Mouse (Mus musculus): ENCODE measurements around the gene Dap3. TPM values are rescaled to one million over a fixed set of nuclear protein-coding genes. Genes with fewer than 3 reads are reported as not detected.
"Not testable (repeated sequence)": the region's sequence is repeated elsewhere in the genome, so short reads cannot be mapped to it uniquely, and the experiment has no call there.

Dap3 gene
- polyA plus RNA-seq (2016; fragmentation: Nextera tagmentation; extraction: Ambion mirVana): 132 and 142 TPM in 2 replicates

DNA sequence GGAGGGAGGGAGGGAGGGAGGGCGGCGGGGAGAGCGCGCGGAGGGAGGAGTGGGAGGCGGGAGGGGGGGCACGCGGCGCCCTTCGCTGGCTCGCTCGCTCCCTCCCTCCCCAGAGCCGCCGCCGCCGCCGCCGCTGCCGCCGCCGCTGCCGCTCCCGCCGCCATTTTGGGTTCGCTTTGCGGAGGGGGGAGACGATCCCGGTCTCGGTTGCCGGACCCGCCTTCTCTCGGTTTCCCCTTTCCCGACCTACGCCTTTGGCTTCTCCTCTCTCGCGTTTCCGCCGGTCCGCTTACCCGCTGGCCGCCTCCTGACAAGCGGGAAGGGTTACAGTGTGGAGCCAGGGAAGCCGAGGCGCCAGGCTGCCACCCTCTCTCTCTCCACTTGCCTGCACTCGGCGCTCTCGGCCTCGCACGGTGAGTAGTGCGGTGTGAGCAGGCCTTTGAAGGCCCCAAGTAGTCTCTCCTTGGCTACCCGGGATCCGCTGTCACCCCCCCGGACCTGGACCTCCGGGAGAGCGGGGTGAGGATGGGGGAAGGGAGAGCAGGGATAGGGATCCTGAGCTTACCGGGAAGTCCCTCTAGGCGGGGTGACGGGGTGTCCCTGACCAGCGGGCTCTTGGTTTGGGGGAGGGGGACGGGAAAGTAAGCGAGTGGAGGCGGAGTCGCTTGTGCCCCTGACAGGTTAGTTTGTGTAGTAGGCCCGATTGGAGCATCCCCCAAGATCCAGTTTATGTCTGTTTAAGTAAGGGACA is at the start of gene Dap3, which contains the start of gene Ash1l:
Dap3 (minus strand) TSS at position 606 of the 751 bp plus-strand sequence.
Ash1l (plus strand) TSS at position 47 of the 751 bp plus-strand sequence.
- peak; percentile 86 for DNase-seq (ENCODE audit: low spot score)
- H3K36me3 ChIP-seq: no peaks in the 10 kb centered on the region
- no peaks in the 10 kb centered on the region for H3K9me3 ChIP-seq
- H3K4me3 ChIP-seq: peak within 1 kb of the TSS; percentile 97
- H3K27me3 ChIP-seq (ENCODE audit: insufficient read depth, poor library complexity, severe bottlenecking): no peaks in the 10 kb centered on the region
- under 1% methylated on average over 50 of the region's 64 CpGs for WGBS
- H3K4me1 ChIP-seq (replicated peaks): peaks cover 44% of the 10 kb centered on the region
- H3K27ac ChIP-seq: peak within 1 kb of the TSS; percentile 100

DNA sequence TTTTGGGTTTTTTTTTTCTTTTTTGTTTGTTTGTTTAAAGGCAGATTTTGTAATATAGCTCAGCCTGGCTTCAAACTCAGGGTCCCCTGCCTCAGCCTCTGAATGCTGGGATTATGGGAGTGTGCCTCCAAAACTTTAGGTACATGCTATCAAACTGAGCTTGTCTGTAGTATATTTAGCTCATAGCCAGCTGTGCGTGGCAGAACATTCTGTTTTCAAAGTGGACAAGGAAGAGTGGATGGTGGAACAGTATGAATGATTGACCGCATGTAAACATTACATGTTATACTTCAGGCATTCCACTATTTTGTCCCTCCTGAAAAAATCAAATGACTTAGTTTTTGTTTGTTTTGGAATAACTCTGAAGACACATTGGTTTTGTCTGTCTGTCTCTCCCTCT is 41.8 kb upstream of the Dap3 start:
- peaks cover 32% of the 10 kb centered on the region for H3K36me3 ChIP-seq
- H3K27ac ChIP-seq: no peak overlapping the region
- no peaks in the 10 kb centered on the region for H3K27me3 ChIP-seq (ENCODE audit: insufficient read depth, poor library complexity, severe bottlenecking)
- H3K4me3 ChIP-seq: no peak overlapping the region
- no peaks in the 10 kb centered on the region for H3K9me3 ChIP-seq
- H3K4me1 ChIP-seq (replicated peaks): no peaks in the 10 kb centered on the region
- 91% methylated on average over 2 of the region's 2 CpGs for WGBS
- DNase-seq (ENCODE audit: low spot score): no peak

DNA sequence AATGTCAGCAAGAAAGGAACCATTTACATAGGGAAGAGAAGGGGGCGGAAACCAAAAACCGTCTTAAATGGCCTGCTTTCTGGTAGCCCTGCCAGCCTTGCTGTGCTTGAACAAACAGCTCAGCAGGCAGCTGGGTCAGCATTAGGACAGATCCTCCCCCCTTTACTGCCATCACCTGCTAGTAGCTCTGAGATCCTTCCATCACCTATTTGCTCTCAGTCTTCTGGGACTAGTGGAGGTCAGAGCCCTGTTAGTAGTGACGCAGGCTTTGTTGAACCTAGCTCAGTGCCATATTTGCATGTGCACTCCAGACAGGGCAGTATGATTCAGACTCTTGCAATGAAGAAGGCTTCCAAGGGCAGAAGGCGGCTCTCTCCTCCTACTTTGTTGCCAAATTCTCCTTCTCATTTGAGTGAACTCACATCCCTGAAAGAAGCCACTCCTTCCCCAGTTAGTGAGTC is 33.0 kb upstream of the Dap3 start:
- H3K27ac ChIP-seq: no peak overlapping the region
- H3K27me3 ChIP-seq (ENCODE audit: insufficient read depth, poor library complexity, severe bottlenecking): no peaks in the 10 kb centered on the region
- 49% methylated on average over 4 of the region's 4 CpGs for WGBS
- no peaks in the 10 kb centered on the region for H3K4me1 ChIP-seq (replicated peaks)
- no peak overlapping the region for H3K4me3 ChIP-seq
- no peaks in the 10 kb centered on the region for H3K9me3 ChIP-seq
- DNase-seq (ENCODE audit: low spot score): no peak
- peaks cover 74% of the 10 kb centered on the region for H3K36me3 ChIP-seq

DNA sequence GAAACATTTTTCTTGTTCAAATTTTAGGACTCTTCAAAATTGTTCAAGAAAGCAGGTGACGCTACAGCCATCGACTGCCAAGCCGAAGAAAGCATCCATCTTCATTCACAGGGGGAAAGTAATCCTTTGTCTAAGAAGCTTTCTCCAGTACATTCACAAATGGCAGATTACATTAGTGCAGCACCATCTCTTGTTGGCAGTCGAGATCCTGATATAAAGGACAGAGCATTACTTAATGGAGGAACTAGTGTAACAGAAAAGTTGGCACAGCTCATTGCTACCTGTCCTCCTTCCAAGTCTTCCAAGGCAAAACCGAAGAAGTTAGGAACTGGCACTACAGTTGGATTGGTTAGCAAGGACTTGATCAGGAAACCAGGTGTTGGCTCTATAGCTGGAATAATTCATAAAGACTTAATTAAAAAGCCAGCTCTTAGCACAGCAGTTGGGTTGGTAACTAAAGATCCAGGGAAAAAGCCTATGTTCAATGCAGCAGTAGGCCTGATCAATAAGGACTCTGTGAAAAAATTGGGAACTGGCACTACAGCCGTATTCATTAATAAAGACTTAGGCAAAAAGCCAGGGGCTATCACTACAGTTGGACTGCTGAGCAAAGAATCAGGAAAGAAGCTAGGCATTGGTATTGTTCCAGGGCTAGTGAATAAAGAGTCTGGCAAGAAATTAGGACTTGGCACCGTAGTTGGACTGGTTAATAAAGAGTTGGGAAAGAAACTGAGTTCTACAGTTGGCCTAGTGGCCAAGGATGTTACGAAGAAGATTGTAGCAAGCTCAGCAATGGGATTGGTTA is 30.4 kb upstream of the Dap3 start:
- H3K36me3 ChIP-seq: peaks cover 80% of the 10 kb centered on the region
- WGBS: 97% methylated on average over 8 of the region's 8 CpGs
- no peak overlapping the region for H3K4me3 ChIP-seq
- no peak overlapping the region for H3K27ac ChIP-seq
- H3K9me3 ChIP-seq: 0 out of 2 replicates have a peak, but pooled peaks cover 5% of the 10 kb centered on the region
- no peak for DNase-seq (ENCODE audit: low spot score)
- no peaks in the 10 kb centered on the region for H3K27me3 ChIP-seq (ENCODE audit: insufficient read depth, poor library complexity, severe bottlenecking)
- H3K4me1 ChIP-seq (replicated peaks): no peaks in the 10 kb centered on the region

DNA sequence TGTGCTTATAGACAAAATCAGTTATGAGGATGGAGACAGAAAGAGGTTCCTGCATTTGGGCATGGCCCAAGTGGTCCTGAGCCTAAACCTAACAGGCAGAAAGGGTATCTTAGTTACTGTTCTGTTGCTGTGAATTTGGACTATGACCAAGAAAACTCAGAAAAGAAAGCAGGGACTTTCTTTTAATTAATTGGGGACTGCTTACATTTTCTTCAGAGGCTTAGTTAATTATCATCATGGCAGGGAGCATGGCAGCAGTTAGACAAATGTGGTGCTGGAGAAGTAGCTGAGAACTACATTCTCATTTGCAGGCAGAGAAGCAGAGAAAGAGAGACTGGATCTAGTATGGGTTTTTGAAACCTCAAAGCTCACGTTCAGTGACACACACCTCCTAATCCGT is 24.0 kb upstream of the Dap3 start:
- WGBS: 95% methylated on average over 2 of the region's 2 CpGs
- Histone ChIP-seq H3K4me1 (replicated peaks) (no peaks in the 10 kb centered on the region), H3K9me3 (0 out of 2 replicates have a peak, but pooled peaks cover 5% of the 10 kb centered on the region), H3K4me3 (no peak overlapping the region), H3K36me3 (peaks cover 53% of the 10 kb centered on the region), H3K27ac (no peak overlapping the region), H3K27me3 (ENCODE audit: insufficient read depth, poor library complexity, severe bottlenecking) (no peaks in the 10 kb centered on the region)
- DNase-seq (ENCODE audit: low spot score): no peak

DNA sequence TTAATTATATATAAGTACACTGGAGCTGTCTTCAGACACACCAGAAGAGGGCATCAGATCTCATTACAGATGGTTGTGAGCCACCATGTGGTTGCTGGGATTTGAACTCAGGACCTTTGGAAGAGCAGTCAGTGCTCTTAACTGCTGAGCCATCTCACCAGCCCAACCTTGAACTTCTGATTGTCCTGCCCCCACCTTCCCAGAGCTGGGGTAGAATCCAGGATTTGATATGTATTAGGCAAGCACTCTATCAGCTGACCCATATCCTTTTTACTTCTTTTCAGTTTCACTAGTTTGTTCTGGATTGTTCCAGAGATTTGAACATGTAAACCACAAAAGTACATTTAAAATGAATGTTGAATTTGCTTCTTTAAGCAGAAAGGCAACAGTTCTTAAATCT is 12.2 kb upstream of the Dap3 start:
- H3K4me1 ChIP-seq (replicated peaks); H3K4me3 ChIP-seq; DNase-seq (ENCODE audit: low spot score); H3K9me3 ChIP-seq; H3K27me3 ChIP-seq (ENCODE audit: insufficient read depth, poor library complexity, severe bottlenecking); H3K27ac ChIP-seq: not testable (repeated sequence)
- H3K36me3 ChIP-seq: peaks cover 20% of the 10 kb centered on the region

DNA sequence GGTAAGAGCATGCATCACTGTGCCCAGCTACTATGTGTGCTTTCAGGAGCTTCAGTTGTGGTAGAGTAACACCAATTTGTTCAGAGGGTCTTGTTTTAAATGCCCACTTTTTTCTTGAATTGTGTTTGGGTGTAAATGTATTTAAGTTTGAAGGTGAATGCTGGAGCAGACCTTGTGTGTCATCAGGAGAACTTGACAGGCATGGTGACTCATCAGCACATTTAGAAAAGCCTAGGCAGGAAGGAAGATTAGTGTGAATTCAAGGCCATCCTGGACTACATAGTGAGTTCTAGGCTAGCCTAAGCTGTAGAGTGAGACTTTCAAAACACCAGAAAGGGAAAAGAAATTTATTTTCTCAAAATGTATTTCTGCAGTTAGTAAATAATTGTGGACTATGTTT is 2.8 kb upstream of the Dap3 start:
- Histone ChIP-seq H3K4me1 (replicated peaks) (peaks cover 29% of the 10 kb centered on the region), H3K4me3 (no peak overlapping the region), H3K27ac (no peak overlapping the region), H3K36me3 (no peaks in the 10 kb centered on the region), H3K27me3 (ENCODE audit: insufficient read depth, poor library complexity, severe bottlenecking) (no peaks in the 10 kb centered on the region), H3K9me3 (no peaks in the 10 kb centered on the region)
- DNase-seq (ENCODE audit: low spot score): no peak

DNA sequence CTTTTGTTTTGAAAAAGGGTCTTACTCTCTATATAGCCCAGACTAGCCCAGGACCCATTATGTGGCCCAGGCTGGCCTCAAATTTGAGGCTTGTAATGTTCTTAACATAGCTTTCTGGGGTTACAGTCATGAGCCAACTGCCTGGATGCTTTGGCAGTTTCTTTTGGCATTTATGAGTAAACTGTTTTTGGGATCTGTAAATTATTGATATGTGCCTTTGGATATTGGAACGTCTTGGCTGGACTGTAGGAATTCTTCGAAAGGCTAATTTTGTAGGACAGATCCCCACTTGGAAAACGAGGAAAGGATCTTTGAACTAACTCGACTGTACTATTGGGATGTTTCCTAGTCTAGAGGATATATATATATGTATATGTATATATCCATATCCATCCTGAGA is 2.3 kb upstream of the Dap3 start:
- H3K27ac ChIP-seq: no peak overlapping the region
- no peak for DNase-seq (ENCODE audit: low spot score)
- no peaks in the 10 kb centered on the region for H3K9me3 ChIP-seq
- H3K36me3 ChIP-seq: no peaks in the 10 kb centered on the region
- H3K4me1 ChIP-seq (replicated peaks): peaks cover 34% of the 10 kb centered on the region
- no peaks in the 10 kb centered on the region for H3K27me3 ChIP-seq (ENCODE audit: insufficient read depth, poor library complexity, severe bottlenecking)
- WGBS: 86% methylated on average over 4 of the region's 4 CpGs
- H3K4me3 ChIP-seq: no peak overlapping the region

DNA sequence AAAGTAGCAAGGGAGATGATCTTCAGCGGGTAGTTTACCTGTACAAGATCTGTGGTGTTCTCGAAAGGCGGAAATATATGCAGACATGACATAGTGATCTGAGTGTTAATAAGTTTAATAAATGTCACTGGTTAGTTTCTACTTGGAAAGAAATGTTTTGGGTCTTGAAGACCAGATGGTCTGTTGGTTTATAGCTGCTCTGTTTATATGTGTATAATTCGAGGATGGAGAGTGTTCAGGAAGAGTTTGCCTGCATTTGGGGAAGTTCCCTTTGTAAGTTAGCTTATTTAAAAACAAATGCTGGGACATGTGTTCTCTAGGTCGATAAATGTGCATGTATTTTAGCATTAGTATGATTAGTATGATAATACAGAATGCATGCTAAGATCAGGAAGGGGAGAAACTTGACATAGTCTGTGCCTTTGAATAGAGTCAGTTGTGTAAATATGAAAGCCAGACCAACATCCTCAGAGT is 383 bp upstream of the Dap3 start:
- H3K27me3 ChIP-seq (ENCODE audit: insufficient read depth, poor library complexity, severe bottlenecking): no peaks in the 10 kb centered on the region
- DNase-seq (ENCODE audit: low spot score): no peak
- peak overlapping the region; percentile 97 for H3K4me3 ChIP-seq
- H3K27ac ChIP-seq: peak overlapping the region; percentile 100
- no peaks in the 10 kb centered on the region for H3K9me3 ChIP-seq
- WGBS: 3% methylated on average over 5 of the region's 5 CpGs
- H3K4me1 ChIP-seq (replicated peaks): peaks cover 44% of the 10 kb centered on the region
- no peaks in the 10 kb centered on the region for H3K36me3 ChIP-seq

DNA sequence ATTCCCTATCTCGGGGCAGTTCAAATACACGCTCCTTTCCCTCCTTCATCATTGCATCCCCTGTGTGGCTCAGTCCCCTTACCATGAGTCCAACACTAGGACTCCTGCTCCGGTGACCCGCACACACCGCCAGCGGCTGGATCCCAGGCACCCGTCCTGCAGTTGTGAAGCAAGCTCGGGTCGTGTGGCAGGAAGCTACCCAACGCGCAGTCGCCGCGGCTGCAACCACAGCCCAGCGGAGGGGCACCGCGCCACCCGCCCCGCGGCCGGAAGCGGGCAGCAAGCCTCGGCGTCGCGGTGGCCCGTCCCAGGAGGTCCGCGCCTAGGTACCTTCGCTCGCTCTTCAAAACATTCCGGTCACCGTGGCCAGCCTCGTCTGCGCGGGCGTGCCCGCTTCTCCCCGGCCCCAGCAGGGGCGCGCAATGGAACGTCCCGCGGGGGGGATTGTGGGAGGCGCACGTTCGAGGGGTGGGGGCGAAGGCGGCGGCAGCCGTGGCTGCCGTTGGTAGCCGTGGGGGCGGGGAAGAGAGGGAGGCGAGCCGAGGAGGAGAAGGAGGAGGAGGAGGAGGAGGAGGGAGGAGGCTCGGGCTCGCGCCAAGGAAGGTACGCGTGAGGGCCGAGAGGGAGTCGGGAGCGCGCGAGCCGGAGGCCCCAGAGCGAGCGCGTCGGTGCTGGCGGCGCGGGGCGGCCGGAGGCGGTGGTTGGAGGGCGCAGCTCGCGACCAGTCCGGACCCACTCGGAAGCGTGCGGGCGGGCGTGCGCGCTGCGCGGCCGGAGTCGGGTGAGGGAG is 1.0 kb downstream of the Dap3 start:
- peak; percentile 92 for DNase-seq (ENCODE audit: low spot score)
- H3K9me3 ChIP-seq: no peaks in the 10 kb centered on the region
- H3K4me3 ChIP-seq: peak overlapping the region; percentile 97
- WGBS: under 1% methylated on average over 90 of the region's 92 CpGs
- H3K36me3 ChIP-seq: no peaks in the 10 kb centered on the region
- H3K27me3 ChIP-seq (ENCODE audit: insufficient read depth, poor library complexity, severe bottlenecking): no peaks in the 10 kb centered on the region
- H3K4me1 ChIP-seq (replicated peaks): peaks cover 44% of the 10 kb centered on the region
- peak overlapping the region; percentile 100 for H3K27ac ChIP-seq

DNA sequence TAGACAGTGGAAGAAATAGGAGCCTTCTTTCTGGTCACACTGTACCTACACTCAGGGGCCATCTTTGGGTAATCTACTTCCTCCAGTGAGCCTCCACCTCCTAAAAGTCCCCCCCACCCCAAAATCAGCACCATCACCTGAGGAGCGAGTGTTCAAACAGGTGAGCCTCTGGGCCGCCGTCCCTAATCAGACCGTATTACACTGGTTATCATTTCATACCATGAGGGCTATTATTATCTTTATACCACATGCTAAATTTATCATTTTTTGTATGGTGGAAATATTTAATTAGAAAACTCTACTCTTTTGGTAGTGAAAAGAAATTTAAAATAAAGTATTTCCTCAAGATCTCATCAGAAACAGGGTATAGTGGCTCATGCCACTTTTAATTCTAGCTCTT is 6.9 kb downstream of the Dap3 start:
- Histone ChIP-seq H3K27ac (no peak overlapping the region), H3K9me3 (no peaks in the 10 kb centered on the region), H3K27me3 (ENCODE audit: insufficient read depth, poor library complexity, severe bottlenecking) (no peaks in the 10 kb centered on the region), H3K4me3 (no peak overlapping the region), H3K36me3 (peaks cover 33% of the 10 kb centered on the region), H3K4me1 (replicated peaks) (peaks cover 19% of the 10 kb centered on the region)
- no peak for DNase-seq (ENCODE audit: low spot score)
- WGBS: 96% methylated on average over 4 of the region's 4 CpGs

DNA sequence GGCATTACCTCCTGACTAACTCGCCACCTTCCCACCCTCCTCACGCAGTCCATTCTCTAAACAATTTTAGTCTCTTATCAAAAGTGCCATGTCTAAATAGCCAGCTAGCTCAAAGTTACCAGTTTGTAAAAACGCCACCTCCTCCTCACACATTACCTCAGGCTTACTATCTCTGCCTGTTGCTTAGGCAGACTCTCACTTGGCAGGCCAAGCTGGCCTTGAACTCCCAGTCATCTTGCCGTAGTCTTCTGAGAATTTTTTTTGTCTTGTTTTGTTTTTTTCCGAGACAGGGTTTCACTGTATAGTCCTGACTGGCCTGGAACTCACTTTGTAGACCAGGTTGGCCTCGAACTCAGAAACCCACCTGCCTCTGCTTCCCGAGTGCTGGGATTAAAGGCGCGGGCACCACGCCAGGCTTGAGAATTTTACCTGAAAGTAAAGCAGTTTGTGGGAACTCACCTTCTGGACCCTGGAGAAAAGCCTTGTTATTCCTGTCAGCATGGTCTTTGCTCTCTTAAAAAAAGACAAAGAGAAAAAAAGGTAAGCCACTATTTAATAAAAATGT is 8.6 kb downstream of the Dap3 start:
- Histone ChIP-seq H3K27ac (no peak overlapping the region), H3K9me3 (no peaks in the 10 kb centered on the region), H3K4me1 (replicated peaks) (peaks cover 2% of the 10 kb centered on the region; the same call in 1 of the 2 replicates), H3K4me3 (no peak overlapping the region), H3K36me3 (peaks cover 50% of the 10 kb centered on the region), H3K27me3 (ENCODE audit: insufficient read depth, poor library complexity, severe bottlenecking) (no peaks in the 10 kb centered on the region)
- 95% methylated on average over 10 of the region's 10 CpGs for WGBS
- no peak for DNase-seq (ENCODE audit: low spot score)

Measured in hindbrain, embryonic 10.5 days (tissue).